Mouse (Mus musculus) megakaryocyte, embryonic 14.5 days (primary cell): ENCODE results near the gene Magi3. TPM values are rescaled to one million over a fixed set of nuclear protein-coding genes. Genes with fewer than 3 reads are reported as not detected.

Experiments
- H3K27me3 ChIP-seq: replicated peaks from 2 replicates; pipeline ENCODE3; 2012; ENCODE audit warnings: inconsistent platforms
- H3K36me3 ChIP-seq: replicated peaks from 2 replicates; pipeline ENCODE3; 2012; ENCODE audit warnings: low read length, inconsistent platforms, mixed read lengths
- H3K4me1 ChIP-seq: 2 replicates; pipeline ENCODE4 v1.6.1; 2012; ENCODE audit warnings: inconsistent platforms
- H3K4me3 ChIP-seq: replicated peaks from 2 replicates; pipeline ENCODE3; 2012; ENCODE audit warnings: moderate library complexity, mild to moderate bottlenecking, inconsistent platforms
- H3K9me3 ChIP-seq: 2 replicates; pipeline ENCODE4 v1.6.1; 2012; ENCODE audit warnings: inconsistent platforms
- FLI1 ChIP-seq: IDR thresholded peaks from 2 replicates; pipeline ENCODE4 v1.6.1; 2012; ENCODE audit warnings: low read length, inconsistent platforms, mixed read lengths
- GATA1 ChIP-seq: IDR thresholded peaks from 3 replicates; pipeline ENCODE4 v1.6.1; 2012; ENCODE audit warnings: mixed read lengths, low read length, inconsistent platforms, borderline replicate concordance
- polyA plus RNA-seq: library from polyadenylated mRNA; stranded (reverse); fragments of >175 nt; gene quantifications from 2 replicates; pipeline ENCODE4 v1.2.3, GENCODE M21; 2012; ENCODE audit warnings: low replicate concordance; ENCODE audit not compliant: insufficient read depth

Magi3 gene
- polyA plus RNA-seq, 1 experiment: 0.28 TPM

DNA sequence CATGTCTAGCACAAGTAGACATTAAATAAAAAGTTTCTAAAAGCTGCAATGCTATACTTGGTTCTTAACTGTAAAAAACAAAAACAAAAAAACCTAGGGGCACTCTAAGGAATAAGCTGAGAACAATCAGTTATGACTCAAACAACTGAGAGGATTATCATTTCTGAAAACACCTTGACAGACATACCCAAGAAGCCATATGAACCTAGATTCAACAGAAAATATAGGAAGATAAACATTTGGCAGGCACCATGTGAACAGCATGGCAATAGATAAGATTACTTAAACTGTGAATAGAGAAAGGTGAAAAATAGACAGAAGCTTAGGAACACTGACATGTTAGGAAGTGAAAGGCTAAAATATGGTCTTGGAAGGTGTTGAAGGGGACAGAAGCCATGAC lies 150.8 kb downstream of the Magi3 start:
- Histone ChIP-seq H3K9me3 (no peaks in the 10 kb centered on the region), H3K4me3 (no peak overlapping the region), H3K27me3 (no peaks in the 10 kb centered on the region), H3K36me3 (no peaks in the 10 kb centered on the region), H3K4me1 (no peaks in the 10 kb centered on the region)
- TF ChIP-seq GATA1 (no peak), FLI1 (no peak)

DNA sequence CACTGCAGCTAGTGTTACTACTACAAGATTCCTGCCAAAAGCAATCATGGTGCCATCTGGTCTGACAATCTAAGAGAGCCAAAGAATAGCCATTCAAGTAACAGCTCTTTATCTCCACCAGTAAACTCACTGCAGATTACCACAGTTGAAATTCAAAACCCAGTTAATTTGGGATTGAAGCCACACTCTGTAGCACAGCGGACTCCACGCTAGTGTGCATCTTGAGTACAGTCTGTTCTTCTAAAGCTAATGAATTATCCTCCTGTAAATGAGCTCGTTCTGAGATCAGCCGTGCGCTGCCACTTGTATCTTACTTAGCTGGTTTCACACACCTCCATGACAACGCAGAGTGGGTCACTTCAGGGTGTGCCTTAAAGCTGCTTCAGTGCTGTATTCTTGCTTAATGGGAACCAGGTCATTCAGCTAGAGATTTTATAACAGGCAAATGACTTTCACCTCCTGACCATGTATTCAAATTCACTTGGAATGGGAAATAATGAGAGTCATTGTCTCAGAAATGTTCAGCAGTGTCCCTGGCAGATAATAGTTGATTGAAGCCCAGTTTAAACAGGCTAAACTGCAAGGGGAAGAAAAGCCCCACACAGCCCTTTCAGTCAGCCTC lies 161.1 kb downstream of the Magi3 start:
- Histone ChIP-seq H3K36me3 (no peaks in the 10 kb centered on the region), H3K9me3 (no peaks in the 10 kb centered on the region), H3K27me3 (no peaks in the 10 kb centered on the region), H3K4me3 (no peak overlapping the region), H3K4me1 (no peaks in the 10 kb centered on the region)
- TF ChIP-seq GATA1: no peak
- no peak for TF ChIP-seq FLI1

DNA sequence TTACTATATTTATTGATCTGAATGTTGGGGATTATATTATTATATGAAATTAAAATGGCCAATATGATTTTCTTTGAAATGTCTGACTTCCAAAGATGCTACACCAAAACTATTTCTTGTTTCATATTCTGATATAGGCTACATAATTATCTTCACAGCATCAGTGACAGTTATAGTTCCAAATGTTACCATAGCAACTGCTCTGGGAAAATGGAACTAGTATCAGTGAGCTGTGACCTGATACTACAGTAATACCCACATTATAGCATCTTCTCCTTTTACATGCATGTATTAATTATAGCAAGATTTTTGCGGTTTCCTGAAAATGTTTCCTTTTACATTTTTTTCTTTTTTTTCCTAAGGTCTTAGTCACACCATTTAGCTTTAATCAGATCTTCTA lies 187.4 kb downstream of the Magi3 start:
- Histone ChIP-seq H3K4me3 (no peak overlapping the region), H3K9me3 (no peaks in the 10 kb centered on the region), H3K36me3 (no peaks in the 10 kb centered on the region), H3K4me1 (no peaks in the 10 kb centered on the region), H3K27me3 (no peaks in the 10 kb centered on the region)
- TF ChIP-seq GATA1 (no peak), FLI1 (no peak)

DNA sequence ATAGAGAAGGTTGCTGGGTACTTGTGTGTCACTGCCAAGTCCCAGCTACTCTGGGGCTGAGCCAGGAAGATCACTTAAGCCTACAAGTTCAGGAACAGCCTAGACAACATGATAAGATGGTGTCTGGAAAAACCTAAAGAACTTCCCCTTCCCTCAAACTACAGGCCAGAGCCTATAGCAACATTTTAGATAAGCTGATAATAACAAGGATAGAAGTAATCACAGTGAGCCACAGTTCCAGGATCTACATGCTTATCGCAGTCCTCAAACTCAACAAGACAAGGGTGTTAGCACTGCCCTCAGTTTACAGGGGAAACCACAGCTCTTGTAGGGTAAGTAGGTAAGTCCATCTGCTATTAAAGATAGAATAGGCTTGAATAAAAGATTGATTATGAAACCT lies 188.1 kb downstream of the Magi3 start:
- H3K4me3 ChIP-seq: no peak overlapping the region
- peaks cover 3% of the 10 kb centered on the region for H3K27me3 ChIP-seq
- H3K4me1 ChIP-seq: no peaks in the 10 kb centered on the region
- no peaks in the 10 kb centered on the region for H3K9me3 ChIP-seq
- TF ChIP-seq FLI1 (no peak), GATA1 (no peak)
- no peaks in the 10 kb centered on the region for H3K36me3 ChIP-seq

DNA sequence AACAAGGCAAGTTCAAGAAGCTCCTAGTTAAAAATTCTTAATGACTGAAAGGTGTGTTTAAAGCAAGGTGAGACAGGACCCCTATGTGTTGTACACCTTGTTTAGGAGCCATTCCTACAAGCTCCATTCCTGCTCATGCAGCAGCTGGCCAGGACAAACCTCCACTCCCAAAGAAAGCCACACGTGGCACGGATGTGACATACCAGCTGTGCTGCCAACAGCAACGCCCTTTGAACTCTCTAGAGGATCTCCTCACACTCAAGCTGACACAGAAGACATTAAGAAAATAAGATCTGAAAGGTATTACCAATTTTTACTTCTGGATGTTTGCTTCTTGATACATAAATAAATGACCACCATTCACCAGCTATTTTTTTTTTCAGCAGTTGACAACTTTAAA lies 193.2 kb downstream of the Magi3 start:
- no peak for TF ChIP-seq FLI1
- no peak for TF ChIP-seq GATA1
- H3K9me3 ChIP-seq: no peaks in the 10 kb centered on the region
- no peaks in the 10 kb centered on the region for H3K36me3 ChIP-seq
- no peak overlapping the region for H3K4me3 ChIP-seq
- H3K27me3 ChIP-seq: peaks cover 3% of the 10 kb centered on the region
- peaks cover 7% of the 10 kb centered on the region for H3K4me1 ChIP-seq

DNA sequence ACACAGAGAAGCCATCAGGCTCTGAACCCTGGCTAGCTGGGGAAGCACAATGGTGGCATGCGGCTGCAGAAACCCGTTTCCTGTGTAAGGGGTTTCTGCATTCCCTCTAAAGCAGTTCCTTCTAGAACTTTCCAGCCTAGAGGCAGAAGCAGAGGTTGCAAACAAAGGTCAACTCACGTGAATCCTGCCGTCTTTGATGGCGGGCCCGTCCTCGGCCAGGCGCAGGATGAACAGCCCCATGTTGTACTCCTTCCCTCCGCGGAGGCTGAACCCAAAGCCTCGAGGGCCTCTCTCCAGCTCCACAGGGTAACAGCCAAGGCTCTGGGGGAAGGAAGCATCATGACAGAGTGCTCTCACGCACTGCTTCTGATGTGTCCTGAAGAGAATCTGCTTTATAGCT lies 200.1 kb downstream of the Magi3 start:
- Histone ChIP-seq H3K4me1 (peaks cover 9% of the 10 kb centered on the region), H3K4me3 (no peak overlapping the region), H3K27me3 (no peaks in the 10 kb centered on the region), H3K9me3 (no peaks in the 10 kb centered on the region), H3K36me3 (peaks cover 30% of the 10 kb centered on the region)
- no peak for TF ChIP-seq FLI1
- TF ChIP-seq GATA1: no peak

DNA sequence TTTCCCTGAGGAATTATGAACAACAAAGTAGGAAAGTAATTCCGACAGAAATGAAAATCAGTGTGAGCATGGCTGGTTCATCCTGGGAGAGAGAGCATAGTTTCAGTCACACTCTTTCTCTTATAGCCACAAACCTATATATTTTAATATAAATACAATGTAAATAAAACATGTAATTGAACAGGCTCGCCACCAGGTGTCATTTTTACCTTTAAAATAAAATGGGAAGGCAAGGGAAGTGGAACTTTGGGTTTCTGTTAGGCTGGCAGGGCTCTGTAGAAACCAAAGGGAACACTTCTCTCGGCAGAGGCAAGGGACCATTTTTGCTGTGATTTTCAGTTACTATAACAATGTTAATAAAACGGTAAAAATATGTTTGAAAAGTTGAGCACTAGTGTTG lies 200.7 kb downstream of the Magi3 start:
- Histone ChIP-seq H3K36me3 (peaks cover 36% of the 10 kb centered on the region), H3K4me3 (no peak overlapping the region), H3K9me3 (no peaks in the 10 kb centered on the region), H3K27me3 (no peaks in the 10 kb centered on the region), H3K4me1 (peaks cover 9% of the 10 kb centered on the region)
- TF ChIP-seq FLI1 (no peak), GATA1 (no peak)

DNA sequence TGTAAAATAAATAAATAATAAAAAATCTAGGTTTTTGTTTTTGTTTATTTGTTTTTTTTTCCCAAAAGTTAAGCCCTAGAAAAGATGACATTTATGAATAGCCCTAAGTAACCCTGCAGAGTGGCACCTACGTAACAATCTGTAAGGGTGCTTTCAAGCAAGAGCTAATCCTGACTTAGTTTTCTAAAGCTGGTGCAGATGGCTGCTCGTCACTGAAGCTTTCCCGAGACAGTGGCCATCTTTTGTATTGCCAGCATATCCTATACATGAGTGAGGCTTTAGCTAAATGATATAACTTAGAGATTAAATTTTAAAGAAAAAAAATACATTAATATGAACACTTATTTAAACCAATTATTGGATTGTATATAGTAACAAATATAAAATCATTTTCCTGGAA lies 202.2 kb downstream of the Magi3 start:
- H3K27me3 ChIP-seq: no peaks in the 10 kb centered on the region
- TF ChIP-seq FLI1 (no peak), GATA1 (no peak)
- H3K4me3 ChIP-seq: no peak overlapping the region
- H3K9me3 ChIP-seq: no peaks in the 10 kb centered on the region
- peaks cover 6% of the 10 kb centered on the region for H3K4me1 ChIP-seq
- peaks cover 45% of the 10 kb centered on the region for H3K36me3 ChIP-seq

DNA sequence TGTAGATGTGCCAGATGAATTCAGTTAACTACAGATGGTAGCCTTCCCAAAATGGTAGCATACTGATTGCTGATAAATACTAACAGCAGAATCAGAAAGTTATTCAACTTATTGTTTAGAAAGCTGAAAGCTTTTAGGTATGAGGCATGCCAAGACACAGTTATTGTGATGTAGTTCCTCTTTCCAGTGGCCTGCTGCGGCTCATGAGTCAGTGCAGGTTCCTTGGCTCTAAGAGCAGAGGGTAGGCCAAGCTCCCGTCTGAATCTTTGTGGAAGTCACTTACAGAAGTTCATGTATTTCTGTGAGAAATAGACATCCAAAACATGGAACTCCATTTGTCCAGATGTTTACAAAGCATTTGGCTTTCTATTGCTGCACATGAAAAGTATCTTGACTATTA lies 208.2 kb downstream of the Magi3 start:
- H3K4me3 ChIP-seq: no peak overlapping the region
- no peaks in the 10 kb centered on the region for H3K9me3 ChIP-seq
- H3K36me3 ChIP-seq: peaks cover 68% of the 10 kb centered on the region
- H3K27me3 ChIP-seq: no peaks in the 10 kb centered on the region
- no peak for TF ChIP-seq FLI1
- no peak for TF ChIP-seq GATA1
- H3K4me1 ChIP-seq: peaks cover 15% of the 10 kb centered on the region

DNA sequence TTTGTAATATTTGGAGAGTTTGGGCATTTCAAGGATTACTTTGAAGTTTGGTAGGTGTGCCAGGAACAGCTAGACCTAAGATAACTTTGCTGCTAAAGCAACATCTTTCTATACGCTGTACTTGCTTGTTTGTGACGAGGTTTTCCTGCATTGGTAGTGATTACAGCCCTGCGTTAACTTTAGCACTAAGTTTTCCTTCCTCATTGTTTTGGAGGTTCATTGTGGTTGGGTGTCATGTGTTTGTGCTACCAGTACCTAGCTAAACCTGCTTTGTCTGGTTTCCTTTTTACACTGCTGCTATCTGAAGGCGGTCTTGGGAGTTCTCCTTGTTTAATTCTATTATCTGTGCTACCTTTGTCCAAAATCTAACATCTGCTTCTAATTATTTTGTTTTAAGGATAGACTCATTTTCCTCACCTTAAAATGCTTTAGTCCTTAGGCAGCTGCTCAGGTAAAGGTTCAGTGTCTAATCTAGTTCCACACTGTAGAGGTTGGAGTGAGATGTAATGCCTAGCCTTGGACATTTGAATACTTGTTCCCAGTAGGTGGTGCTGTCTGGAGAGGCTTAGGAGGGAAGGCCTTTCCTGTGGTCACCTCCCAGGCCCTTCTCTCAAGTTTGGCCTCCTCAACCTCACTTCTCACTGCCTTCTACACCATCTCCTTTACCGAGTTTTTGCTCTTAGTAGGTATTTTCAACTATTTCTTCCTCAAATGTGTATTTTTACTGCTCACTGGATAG lies 210.1 kb downstream of the Magi3 start:
- no peaks in the 10 kb centered on the region for H3K9me3 ChIP-seq
- H3K36me3 ChIP-seq: peaks cover 69% of the 10 kb centered on the region
- TF ChIP-seq GATA1: no peak
- TF ChIP-seq FLI1: no peak
- no peaks in the 10 kb centered on the region for H3K27me3 ChIP-seq
- peak overlapping the region; percentile 7 for H3K4me3 ChIP-seq
- H3K4me1 ChIP-seq: peaks cover 12% of the 10 kb centered on the region
